Mouse (Mus musculus): Measurements from ENCODE around the gene Ccdc186. TPM values are rescaled to one million over a fixed set of nuclear protein-coding genes. Genes with fewer than 3 reads are reported as not detected.
A peak's percentile ranks its signal among the peaks of the same experiment; 100 is the strongest.
"Not testable (repeated sequence)": the region's sequence is repeated elsewhere in the genome, so short reads cannot be mapped to it uniquely, and the experiment has no call there.

Ccdc186 gene
- polyA plus RNA-seq, 1 experiment from 2014 or later: 20.3 TPM

GRCm38 (mm10) chr19:56773393-56773971 is 48.5 kb downstream of the Ccdc186 start:
- no peaks in the 10 kb centered on the region for H3K36me3 ChIP-seq
- no peak overlapping the region for H3K4me2 ChIP-seq
- ATAC-seq (ENCODE audit: insufficient number of reproducible peaks, low FRiP score): no peak
- H3K4me3 ChIP-seq: no peak overlapping the region
- H3K27me3 ChIP-seq (replicated peaks): no peaks in the 10 kb centered on the region; the same call in 1 of the 2 replicates
- peak overlapping the region; percentile 86; the same call in 1 of the 2 replicates for H3K27ac ChIP-seq (ENCODE audit: poor library complexity, severe bottlenecking)
- WGBS: 72% methylated on average over 10 of the region's 10 CpGs
- peaks cover 45% of the 10 kb centered on the region for H3K4me1 ChIP-seq (replicated peaks)
- H3K9ac ChIP-seq: no peak overlapping the region
- H3K9me3 ChIP-seq (replicated peaks): no peaks in the 10 kb centered on the region

GRCm38 (mm10) chr19:56772158-56772557 is 49.8 kb downstream of the Ccdc186 start:
- no peak overlapping the region for H3K9ac ChIP-seq
- no peak overlapping the region for H3K27ac ChIP-seq (ENCODE audit: poor library complexity, severe bottlenecking)
- WGBS: 86% methylated on average over 7 of the region's 7 CpGs
- H3K4me3 ChIP-seq: no peak overlapping the region
- no peaks in the 10 kb centered on the region for H3K36me3 ChIP-seq
- H3K27me3 ChIP-seq (replicated peaks): no peaks in the 10 kb centered on the region; the same call in 1 of the 2 replicates
- H3K9me3 ChIP-seq (replicated peaks): no peaks in the 10 kb centered on the region
- H3K4me1 ChIP-seq (replicated peaks): peaks cover 42% of the 10 kb centered on the region
- no peak for ATAC-seq (ENCODE audit: insufficient number of reproducible peaks, low FRiP score)
- H3K4me2 ChIP-seq: no peak overlapping the region

- H3K4me1 ChIP-seq (replicated peaks): peaks cover 11% of the 10 kb centered on the region
- H3K9me3 ChIP-seq (replicated peaks): no peaks in the 10 kb centered on the region
- no peak overlapping the region for H3K4me2 ChIP-seq
- 87% methylated on average over 9 of the region's 9 CpGs for WGBS
- no peak overlapping the region for H3K9ac ChIP-seq
- H3K4me3 ChIP-seq: no peak overlapping the region
- H3K27me3 ChIP-seq (replicated peaks): no peaks in the 10 kb centered on the region; the same call in 1 of the 2 replicates
- no peak overlapping the region for H3K27ac ChIP-seq (ENCODE audit: poor library complexity, severe bottlenecking)
- ATAC-seq (ENCODE audit: insufficient number of reproducible peaks, low FRiP score): no peak
- no peaks in the 10 kb centered on the region for H3K36me3 ChIP-seq
These were observed 53.0 kb downstream of the Ccdc186 start for GRCm38 (mm10) chr19:56769024-56769423.

DNA sequence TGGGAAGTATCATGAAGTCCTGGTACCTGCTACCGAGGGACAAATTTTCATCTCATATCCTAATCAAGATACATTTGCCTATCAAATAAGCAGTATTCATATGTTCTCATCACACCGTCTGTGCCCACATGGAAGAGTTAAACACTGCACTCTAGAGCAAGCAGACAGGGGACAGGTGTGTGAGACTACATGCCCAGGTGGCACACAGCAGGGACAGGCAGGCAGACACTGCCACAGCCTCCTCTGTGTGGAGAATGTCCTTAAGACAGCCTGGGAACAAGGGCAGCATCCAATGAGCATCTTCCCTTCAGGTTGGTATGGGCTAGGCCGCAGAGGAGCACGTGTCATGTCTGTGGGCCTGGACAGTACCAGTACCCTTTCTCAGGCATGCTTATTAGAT is 59.3 kb downstream of the Ccdc186 start:
- Histone ChIP-seq H3K27ac (ENCODE audit: poor library complexity, severe bottlenecking) (no peak overlapping the region), H3K4me3 (no peak overlapping the region), H3K4me2 (no peak overlapping the region), H3K9ac (no peak overlapping the region), H3K36me3 (no peaks in the 10 kb centered on the region), H3K27me3 (replicated peaks) (no peaks in the 10 kb centered on the region), H3K9me3 (replicated peaks) (no peaks in the 10 kb centered on the region), H3K4me1 (replicated peaks) (peaks cover 22% of the 10 kb centered on the region)
- 83% methylated on average over 4 of the region's 4 CpGs for WGBS
- ATAC-seq (ENCODE audit: insufficient number of reproducible peaks, low FRiP score): no peak

DNA sequence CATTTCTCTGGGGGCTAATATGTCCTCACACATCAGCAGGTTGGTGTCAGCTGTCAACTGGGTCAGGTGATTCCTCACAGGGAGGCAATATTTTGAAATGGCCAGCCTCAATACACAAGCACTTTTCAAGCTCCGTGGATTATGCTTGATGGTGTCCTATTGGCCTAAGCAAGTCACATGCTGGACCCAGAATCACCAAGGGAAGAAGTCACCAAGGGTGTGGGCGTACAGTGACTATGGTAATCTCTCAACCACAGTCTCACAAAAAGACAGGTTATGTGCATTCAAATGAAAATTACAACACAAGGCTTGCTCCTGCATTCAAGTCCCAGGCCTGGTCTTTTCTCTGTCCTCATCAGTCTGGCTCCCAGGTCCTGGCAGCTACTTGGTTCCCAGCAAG is 60.3 kb downstream of the Ccdc186 start:
- H3K4me1 ChIP-seq (replicated peaks): peaks cover 32% of the 10 kb centered on the region
- no peak overlapping the region for H3K27ac ChIP-seq (ENCODE audit: poor library complexity, severe bottlenecking)
- no peak overlapping the region for H3K9ac ChIP-seq
- no peak for ATAC-seq (ENCODE audit: insufficient number of reproducible peaks, low FRiP score)
- WGBS: 71% methylated on average over 2 of the region's 2 CpGs
- H3K4me2 ChIP-seq: no peak overlapping the region
- H3K36me3 ChIP-seq: no peaks in the 10 kb centered on the region
- H3K27me3 ChIP-seq (replicated peaks): no peaks in the 10 kb centered on the region
- H3K9me3 ChIP-seq (replicated peaks): no peaks in the 10 kb centered on the region
- no peak overlapping the region for H3K4me3 ChIP-seq

- Histone ChIP-seq H3K4me1 (replicated peaks) (peaks cover 37% of the 10 kb centered on the region), H3K27ac (ENCODE audit: poor library complexity, severe bottlenecking) (no peak overlapping the region), H3K4me2 (no peak overlapping the region), H3K4me3 (no peak overlapping the region), H3K36me3 (no peaks in the 10 kb centered on the region), H3K9ac (no peak overlapping the region), H3K27me3 (replicated peaks) (no peaks in the 10 kb centered on the region), H3K9me3 (replicated peaks) (no peaks in the 10 kb centered on the region)
- no peak for ATAC-seq (ENCODE audit: insufficient number of reproducible peaks, low FRiP score)
- WGBS: 68% methylated on average over 5 of the region's 5 CpGs
These were observed 60.9 kb downstream of the Ccdc186 start for GRCm38 (mm10) chr19:56761096-56761495.

- Histone ChIP-seq H3K9me3 (replicated peaks) (no peaks in the 10 kb centered on the region), H3K4me1 (replicated peaks) (peaks cover 40% of the 10 kb centered on the region), H3K9ac (no peak overlapping the region), H3K27ac (ENCODE audit: poor library complexity, severe bottlenecking) (no peak overlapping the region), H3K4me3 (no peak overlapping the region), H3K4me2 (no peak overlapping the region), H3K27me3 (replicated peaks) (no peaks in the 10 kb centered on the region), H3K36me3 (no peaks in the 10 kb centered on the region)
- no peak for ATAC-seq (ENCODE audit: insufficient number of reproducible peaks, low FRiP score)
- WGBS: 71% methylated on average over 8 of the region's 8 CpGs
These were observed 61.6 kb downstream of the Ccdc186 start for GRCm38 (mm10) chr19:56760306-56760940.

GRCm38 (mm10) chr19:56759740-56760139 is 62.2 kb downstream of the Ccdc186 start:
- H3K36me3 ChIP-seq: no peaks in the 10 kb centered on the region
- no peaks in the 10 kb centered on the region for H3K9me3 ChIP-seq (replicated peaks)
- no peak overlapping the region for H3K27ac ChIP-seq (ENCODE audit: poor library complexity, severe bottlenecking)
- no peak for ATAC-seq (ENCODE audit: insufficient number of reproducible peaks, low FRiP score)
- WGBS: 44% methylated on average over 4 of the region's 4 CpGs
- no peak overlapping the region for H3K9ac ChIP-seq
- H3K4me2 ChIP-seq: no peak overlapping the region
- no peak overlapping the region for H3K4me3 ChIP-seq
- H3K4me1 ChIP-seq (replicated peaks): peaks cover 40% of the 10 kb centered on the region
- H3K27me3 ChIP-seq (replicated peaks): no peaks in the 10 kb centered on the region

GRCm38 (mm10) chr19:56758311-56758710 is 63.7 kb downstream of the Ccdc186 start:
- ATAC-seq (ENCODE audit: insufficient number of reproducible peaks, low FRiP score): no peak

GRCm38 (mm10) chr19:56756412-56756811 is 65.6 kb downstream of the Ccdc186 start:
- peaks cover 36% of the 10 kb centered on the region for H3K4me1 ChIP-seq (replicated peaks)
- no peak overlapping the region for H3K4me3 ChIP-seq
- no peak overlapping the region for H3K4me2 ChIP-seq
- no peaks in the 10 kb centered on the region for H3K36me3 ChIP-seq
- no peak for ATAC-seq (ENCODE audit: insufficient number of reproducible peaks, low FRiP score)
- H3K27me3 ChIP-seq (replicated peaks): no peaks in the 10 kb centered on the region
- no peaks in the 10 kb centered on the region for H3K9me3 ChIP-seq (replicated peaks)
- 79% methylated on average over 10 of the region's 10 CpGs for WGBS
- H3K9ac ChIP-seq: no peak overlapping the region
- H3K27ac ChIP-seq (ENCODE audit: poor library complexity, severe bottlenecking): no peak overlapping the region

More at GRCm38 (mm10) chr19:56758311-56758710, 63.7 kb downstream of the Ccdc186 start:
- Histone ChIP-seq H3K9me3 (replicated peaks) (no peaks in the 10 kb centered on the region), H3K4me1 (replicated peaks) (peaks cover 40% of the 10 kb centered on the region), H3K4me3 (no peak overlapping the region), H3K4me2 (no peak overlapping the region), H3K9ac (no peak overlapping the region), H3K27me3 (replicated peaks) (no peaks in the 10 kb centered on the region), H3K27ac (ENCODE audit: poor library complexity, severe bottlenecking) (no peak overlapping the region), H3K36me3 (no peaks in the 10 kb centered on the region)
- WGBS: 86% methylated on average over 2 of the region's 2 CpGs

GRCm38 (mm10) chr19:56754456-56754855 is 67.5 kb downstream of the Ccdc186 start:
- not testable (repeated sequence) for H3K9me3 ChIP-seq (replicated peaks); ATAC-seq (ENCODE audit: insufficient number of reproducible peaks, low FRiP score); H3K36me3 ChIP-seq; H3K4me2 ChIP-seq; H3K4me3 ChIP-seq; H3K27me3 ChIP-seq (replicated peaks); H3K9ac ChIP-seq; H3K27ac ChIP-seq (ENCODE audit: poor library complexity, severe bottlenecking)
- peaks cover 23% of the 10 kb centered on the region for H3K4me1 ChIP-seq (replicated peaks)
- WGBS: 80% methylated on average over 2 of the region's 2 CpGs

- Histone ChIP-seq H3K27me3 (replicated peaks) (no peaks in the 10 kb centered on the region), H3K4me1 (replicated peaks) (peaks cover 17% of the 10 kb centered on the region), H3K4me3 (no peak overlapping the region), H3K4me2 (no peak overlapping the region), H3K27ac (ENCODE audit: poor library complexity, severe bottlenecking) (no peak overlapping the region), H3K36me3 (no peaks in the 10 kb centered on the region), H3K9ac (no peak overlapping the region), H3K9me3 (replicated peaks) (no peaks in the 10 kb centered on the region)
- 45% methylated on average over 4 of the region's 4 CpGs for WGBS
- ATAC-seq (ENCODE audit: insufficient number of reproducible peaks, low FRiP score): no peak
These were observed 71.3 kb downstream of the Ccdc186 start for GRCm38 (mm10) chr19:56750709-56751108.
